Mouse (Mus musculus) c-Kit-positive CD71-negative TER-119-negative erythroid progenitor cells, embryonic 14.5 days (primary cell): Measurements from ENCODE around the gene Antxr1.
A peak's percentile ranks its signal among the peaks of the same experiment; 100 is the strongest.
"Not testable (repeated sequence)": the region's sequence is repeated elsewhere in the genome, so short reads cannot be mapped to it uniquely, and the experiment has no call there.

Source experiments
- DNase-seq: peaks from one replicate; pipeline ENCODE4 v3.0.0-alpha.2; 2013; ENCODE audit warnings: low read depth

Gene Antxr1

DNA sequence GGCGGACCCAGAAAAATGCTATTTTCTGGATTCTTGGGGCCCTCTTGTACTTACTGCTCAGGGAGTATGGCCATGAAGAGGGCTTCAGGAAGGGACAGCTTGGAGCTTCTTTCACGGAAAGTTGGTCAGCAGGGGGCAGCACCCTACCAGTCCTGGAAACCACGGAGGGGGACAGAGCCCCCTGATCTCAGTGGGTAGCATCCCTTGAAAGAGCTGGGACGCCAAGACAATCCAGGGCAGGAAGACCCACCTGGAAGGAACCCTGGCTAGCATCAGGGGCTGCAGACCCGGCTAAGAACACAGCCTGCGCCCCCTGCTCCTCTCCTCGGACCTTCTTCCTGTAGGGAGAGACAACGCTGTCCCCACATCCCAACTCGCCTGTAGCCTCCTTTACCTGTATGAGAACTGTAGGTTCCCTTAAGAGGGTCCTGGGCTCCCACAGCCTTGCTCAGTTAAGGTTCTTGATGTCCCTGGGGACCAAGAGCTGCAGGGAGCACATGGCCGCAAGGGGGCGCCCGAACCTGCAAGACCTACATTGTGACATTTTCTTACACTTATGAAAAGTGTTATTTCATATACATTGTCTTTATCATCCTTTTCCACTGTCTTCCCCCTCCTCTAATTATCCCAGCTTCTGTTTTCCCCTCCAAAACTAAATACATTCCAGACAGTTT lies 234.2 kb downstream of the Antxr1 start:
- peak; percentile 78 for DNase-seq

DNA sequence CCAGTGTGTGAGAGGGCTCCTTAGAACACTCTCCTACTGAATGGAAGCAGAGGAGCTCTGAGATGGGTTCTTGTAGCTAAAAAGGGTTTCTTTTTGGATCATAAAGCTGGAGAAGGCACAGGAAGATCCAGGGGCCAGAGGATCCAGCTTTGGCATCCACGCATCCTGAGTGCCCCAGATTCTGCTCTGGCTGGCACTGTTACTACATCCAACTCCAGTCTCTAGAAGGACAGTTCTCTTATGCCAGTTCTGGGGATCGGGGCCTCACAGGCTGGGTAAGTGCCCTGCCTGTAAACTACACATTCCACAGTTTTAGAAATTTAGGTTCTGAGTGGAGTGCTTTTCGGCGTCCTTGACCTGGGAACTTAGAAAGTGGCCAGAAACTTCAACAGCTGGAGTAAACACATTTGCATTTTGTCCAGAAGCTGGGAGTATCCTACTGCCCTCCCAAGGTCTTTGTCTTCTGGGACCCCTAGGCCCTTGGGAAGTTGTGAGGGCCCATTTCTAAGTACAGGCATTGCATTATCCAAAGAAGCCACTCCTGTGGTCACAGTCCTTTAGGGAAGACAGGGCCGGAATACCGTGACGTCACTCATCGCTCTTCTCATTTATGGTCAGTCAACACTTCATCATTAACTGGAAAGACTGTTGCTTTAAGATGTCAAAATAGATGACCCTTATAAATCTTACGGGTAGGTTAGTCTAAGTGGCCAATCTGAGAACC lies 235.2 kb downstream of the Antxr1 start:
- no peak for DNase-seq

DNA sequence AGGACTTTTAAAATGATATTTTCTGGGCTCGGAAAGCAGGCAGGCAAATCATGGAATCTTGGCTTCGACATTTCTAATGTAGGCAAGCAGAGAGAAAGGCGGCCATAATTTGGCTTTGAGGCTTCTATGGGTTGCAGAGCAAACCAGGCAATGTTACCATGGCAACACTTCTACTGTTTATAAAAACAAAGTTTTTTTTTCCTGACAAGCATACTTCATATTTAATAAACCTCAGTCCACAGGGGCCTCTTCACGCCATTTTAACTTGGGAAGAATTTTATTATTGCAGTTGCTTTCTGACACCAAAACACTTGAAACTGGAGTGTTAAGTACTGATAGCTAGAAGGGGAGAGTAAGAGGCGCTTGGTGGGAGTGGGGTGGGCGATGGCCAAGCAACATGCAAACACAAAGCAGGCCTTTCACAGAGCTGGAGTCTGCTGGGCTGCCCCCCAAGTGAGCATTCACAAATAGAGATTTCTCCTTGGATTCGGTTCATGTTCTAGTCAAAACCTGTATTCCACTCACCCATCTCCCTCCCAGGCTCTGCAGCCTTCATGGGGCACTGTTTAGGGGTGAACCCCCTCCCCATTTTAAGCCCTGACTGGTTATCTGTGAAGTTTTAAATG lies 235.8 kb downstream of the Antxr1 start:
- no peak for DNase-seq

DNA sequence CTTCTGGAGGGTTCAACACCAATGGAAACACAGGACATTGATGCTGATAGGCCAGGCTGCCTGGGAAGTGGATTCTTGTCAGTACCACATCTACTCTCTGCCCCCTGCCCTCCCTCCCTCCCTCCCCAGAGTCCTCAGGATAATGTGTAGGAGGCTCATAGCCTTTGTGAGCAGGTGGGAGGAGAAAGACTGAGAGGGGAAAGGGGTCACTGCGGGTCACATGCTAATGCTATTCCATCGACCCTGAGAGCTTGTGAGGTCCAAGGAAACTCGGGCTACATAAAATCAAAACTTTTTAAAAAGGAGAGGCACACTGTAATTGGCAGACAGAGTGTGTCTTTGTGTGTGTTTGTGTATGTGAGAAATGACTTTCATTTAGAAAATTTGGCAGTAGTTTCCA lies 236.4 kb downstream of the Antxr1 start:
- no peak for DNase-seq

DNA sequence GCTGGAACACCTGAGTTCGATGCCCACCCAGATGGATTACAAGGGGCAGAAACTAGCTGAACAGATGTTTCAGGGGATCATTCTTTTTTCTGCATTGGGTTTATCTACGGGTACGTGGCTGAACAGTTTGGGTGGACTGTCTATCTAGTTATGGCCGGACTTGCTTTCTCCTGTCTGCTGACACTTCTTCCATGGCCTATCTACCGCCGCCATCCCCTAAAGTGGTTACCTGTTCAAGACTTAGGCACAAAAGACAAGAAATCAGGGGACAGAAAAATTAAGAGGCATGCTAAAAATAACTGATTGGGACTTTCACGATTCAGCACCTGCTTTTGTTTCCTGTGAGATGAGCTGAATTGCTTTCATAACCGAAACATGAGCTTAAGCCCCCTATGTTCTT lies 242.0 kb downstream of the Antxr1 start:
- DNase-seq = not testable (repeated sequence)

DNA sequence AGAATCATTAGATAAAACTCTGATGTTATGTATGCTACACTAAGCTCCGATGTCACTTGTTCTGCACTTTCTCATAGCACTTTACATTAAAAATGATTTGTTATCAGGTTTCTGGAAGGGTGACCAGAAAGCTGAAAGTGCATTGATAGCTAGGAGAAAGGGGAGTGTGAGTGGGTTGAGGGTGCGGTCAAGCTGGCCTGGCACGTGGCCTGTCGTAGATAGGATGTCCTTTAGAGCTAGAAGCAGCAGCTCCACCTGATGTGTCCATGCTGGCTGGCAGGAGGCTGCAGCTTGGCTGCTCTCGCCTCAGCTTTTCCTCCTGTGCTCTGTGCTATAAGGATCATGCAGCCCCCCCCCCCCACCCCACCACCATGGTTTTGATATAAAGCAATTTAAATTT lies 243.1 kb downstream of the Antxr1 start:
- no peak for DNase-seq

DNA sequence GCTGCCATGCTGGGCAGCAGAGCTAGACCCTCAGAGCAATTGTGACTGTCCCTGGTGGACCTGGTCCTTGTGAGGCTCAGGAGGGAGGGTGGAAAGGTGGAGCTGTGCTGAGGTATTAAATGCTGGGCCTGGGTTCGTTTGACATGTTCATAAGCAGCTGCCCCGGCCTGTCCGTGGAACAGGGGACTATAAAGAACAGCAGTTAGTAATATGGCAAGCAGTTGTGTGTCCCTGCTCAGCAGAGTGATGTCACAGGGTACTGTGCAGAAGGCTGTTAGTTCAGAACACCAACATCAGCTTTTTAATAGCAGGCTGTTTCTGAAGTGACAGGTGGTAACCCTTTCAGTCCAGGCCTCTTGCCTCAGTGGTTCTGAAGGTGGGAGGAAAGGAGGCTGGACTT lies 244.7 kb downstream of the Antxr1 start:
- DNase-seq = no peak

DNA sequence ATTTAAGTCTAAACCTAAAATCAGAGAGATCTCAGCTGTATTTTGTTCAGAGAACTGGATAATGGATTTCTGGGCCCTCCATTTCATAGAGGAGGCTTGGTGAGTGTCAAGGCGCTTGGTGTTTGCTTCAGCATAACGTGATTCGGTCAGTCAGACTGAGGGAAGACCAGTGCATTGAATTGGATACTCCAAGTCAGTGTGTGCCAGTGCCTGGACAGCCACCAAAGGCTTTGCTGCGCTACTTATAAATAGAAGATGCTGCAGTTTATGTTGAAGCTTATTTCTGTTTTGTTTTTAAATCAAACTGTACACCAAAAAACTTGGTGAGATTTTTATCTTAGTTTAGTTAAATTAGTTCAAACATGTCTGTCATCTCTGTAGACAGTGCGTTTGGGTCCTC lies 247.3 kb downstream of the Antxr1 start:
- no peak for DNase-seq

DNA sequence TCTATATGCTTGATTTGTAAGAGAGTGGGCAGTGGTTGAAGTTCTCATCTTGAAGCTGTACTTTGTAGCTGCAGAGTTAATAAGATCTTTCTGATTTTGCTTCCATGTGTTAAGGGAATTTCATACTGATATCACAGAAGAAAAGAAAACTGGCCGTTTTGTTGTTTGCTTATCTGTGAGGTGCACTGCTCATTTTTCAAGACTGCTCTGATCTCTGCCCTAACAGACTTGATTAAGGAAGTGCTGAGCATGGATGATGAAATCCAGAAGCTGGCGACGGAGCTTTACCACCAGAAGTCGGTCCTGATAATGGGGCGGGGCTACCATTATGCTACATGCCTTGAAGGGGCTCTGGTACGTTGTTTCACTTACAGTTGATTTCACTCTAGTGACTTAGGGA lies 250.6 kb downstream of the Antxr1 start:
- DNase-seq = peak; percentile 53
